Mouse (Mus musculus): Measurements from ENCODE around the gene Kcng1. TPM values are rescaled to one million over a fixed set of nuclear protein-coding genes. Genes with fewer than 3 reads are reported as not detected.

Gene Kcng1
- polyA plus RNA-seq, 1 experiment = not detected

GRCm38 (mm10) chr2:168252639-168253292, 28.8 kb downstream of the Kcng1 start:
- WGBS = 15% methylated on average over 16 of the region's 16 CpGs
- Histone ChIP-seq H3K4me1 (ENCODE audit: control insufficient read depth, insufficient read depth, low read length) (no peaks in the 10 kb centered on the region), H3K27ac (ENCODE audit: insufficient read depth, low read depth, low read length) (no peak overlapping the region), H3K4me3 (ENCODE audit: insufficient read depth, low read depth, low read length) (no peak overlapping the region)
- no peak for TF ChIP-seq POLR2A (IDR thresholded peaks at IDR 0.05; ENCODE audit: insufficient read depth, low read depth, low read length)
- TF ChIP-seq CTCF (IDR thresholded peaks at IDR 0.05; ENCODE audit: insufficient read depth, low read depth, low read length) = peak; percentile 39; the same call in 1 of the 2 replicates

GRCm38 (mm10) chr2:168250270-168250669, 31.3 kb downstream of the Kcng1 start:
- Histone ChIP-seq H3K4me1 (ENCODE audit: control insufficient read depth, insufficient read depth, low read length) (no peaks in the 10 kb centered on the region), H3K27ac (ENCODE audit: insufficient read depth, low read depth, low read length) (no peak overlapping the region), H3K4me3 (ENCODE audit: insufficient read depth, low read depth, low read length) (no peak overlapping the region)
- WGBS = 15% methylated on average over 8 of the region's 8 CpGs
- TF ChIP-seq CTCF (IDR thresholded peaks at IDR 0.05; ENCODE audit: insufficient read depth, low read depth, low read length) (peak; percentile 63), POLR2A (IDR thresholded peaks at IDR 0.05; ENCODE audit: insufficient read depth, low read depth, low read length) (no peak)

GRCm38 (mm10) chr2:168248856-168249245, 32.7 kb downstream of the Kcng1 start:
- no peak overlapping the region for H3K27ac ChIP-seq (ENCODE audit: insufficient read depth, low read depth, low read length)
- 41% methylated on average over 2 of the region's 2 CpGs for whole genome bisulfite sequencing

GRCm38 (mm10) chr2:168248167-168248855, 33.2 kb downstream of the Kcng1 start:
- Histone ChIP-seq H3K4me1 (ENCODE audit: control insufficient read depth, insufficient read depth, low read length) (no peaks in the 10 kb centered on the region), H3K4me3 (ENCODE audit: insufficient read depth, low read depth, low read length) (no peak overlapping the region), H3K27ac (ENCODE audit: insufficient read depth, low read depth, low read length) (no peak overlapping the region)
- 61% methylated on average over 8 of the region's 8 CpGs for WGBS
- TF ChIP-seq CTCF (IDR thresholded peaks at IDR 0.05; ENCODE audit: insufficient read depth, low read depth, low read length) = no peak
- TF ChIP-seq POLR2A (IDR thresholded peaks at IDR 0.05; ENCODE audit: insufficient read depth, low read depth, low read length) = no peak

More at GRCm38 (mm10) chr2:168248856-168249245, 32.7 kb downstream of the Kcng1 start:
- Histone ChIP-seq H3K4me3 (ENCODE audit: insufficient read depth, low read depth, low read length) (no peak overlapping the region), H3K4me1 (ENCODE audit: control insufficient read depth, insufficient read depth, low read length) (no peaks in the 10 kb centered on the region)
- TF ChIP-seq POLR2A (IDR thresholded peaks at IDR 0.05; ENCODE audit: insufficient read depth, low read depth, low read length) = no peak
- no peak for TF ChIP-seq CTCF (IDR thresholded peaks at IDR 0.05; ENCODE audit: insufficient read depth, low read depth, low read length)

GRCm38 (mm10) chr2:168245571-168245970, 36.0 kb downstream of the Kcng1 start:
- TF ChIP-seq CTCF (IDR thresholded peaks at IDR 0.05; ENCODE audit: insufficient read depth, low read depth, low read length) (no peak), POLR2A (IDR thresholded peaks at IDR 0.05; ENCODE audit: insufficient read depth, low read depth, low read length) (no peak)
- H3K27ac ChIP-seq (ENCODE audit: insufficient read depth, low read depth, low read length) = no peak overlapping the region
- 53% methylated on average over 8 of the region's 8 CpGs for WGBS
- no peak overlapping the region for H3K4me3 ChIP-seq (ENCODE audit: insufficient read depth, low read depth, low read length)
- no peaks in the 10 kb centered on the region for H3K4me1 ChIP-seq (ENCODE audit: control insufficient read depth, insufficient read depth, low read length)

- TF ChIP-seq CTCF (IDR thresholded peaks at IDR 0.05; ENCODE audit: insufficient read depth, low read depth, low read length) (no peak), POLR2A (IDR thresholded peaks at IDR 0.05; ENCODE audit: insufficient read depth, low read depth, low read length) (no peak)
- H3K4me3 ChIP-seq (ENCODE audit: insufficient read depth, low read depth, low read length) = no peak overlapping the region
- 80% methylated on average over 4 of the region's 4 CpGs for whole genome bisulfite sequencing
Measured at GRCm38 (mm10) chr2:168243278-168243677, 38.3 kb downstream of the Kcng1 start.

GRCm38 (mm10) chr2:168242841-168243240, 38.7 kb downstream of the Kcng1 start:
- H3K27ac ChIP-seq (ENCODE audit: insufficient read depth, low read depth, low read length) = no peak overlapping the region
- no peaks in the 10 kb centered on the region for H3K4me1 ChIP-seq (ENCODE audit: control insufficient read depth, insufficient read depth, low read length)
- no peak overlapping the region for H3K4me3 ChIP-seq (ENCODE audit: insufficient read depth, low read depth, low read length)
- TF ChIP-seq POLR2A (IDR thresholded peaks at IDR 0.05; ENCODE audit: insufficient read depth, low read depth, low read length) (no peak), CTCF (IDR thresholded peaks at IDR 0.05; ENCODE audit: insufficient read depth, low read depth, low read length) (no peak)

More at GRCm38 (mm10) chr2:168243278-168243677, 38.3 kb downstream of the Kcng1 start:
- Histone ChIP-seq H3K4me1 (ENCODE audit: control insufficient read depth, insufficient read depth, low read length) (no peaks in the 10 kb centered on the region), H3K27ac (ENCODE audit: insufficient read depth, low read depth, low read length) (no peak overlapping the region)

GRCm38 (mm10) chr2:168238335-168238734, 43.2 kb downstream of the Kcng1 start:
- no peak overlapping the region for H3K4me3 ChIP-seq (ENCODE audit: insufficient read depth, low read depth, low read length)
- TF ChIP-seq POLR2A (IDR thresholded peaks at IDR 0.05; ENCODE audit: insufficient read depth, low read depth, low read length) (no peak), CTCF (IDR thresholded peaks at IDR 0.05; ENCODE audit: insufficient read depth, low read depth, low read length) (no peak)
- H3K27ac ChIP-seq (ENCODE audit: insufficient read depth, low read depth, low read length) = no peak overlapping the region
- 89% methylated on average over 4 of the region's 4 CpGs for whole genome bisulfite sequencing
- H3K4me1 ChIP-seq (ENCODE audit: control insufficient read depth, insufficient read depth, low read length) = peaks cover 2% of the 10 kb centered on the region; the same call in 1 of the 2 replicates

GRCm38 (mm10) chr2:168233286-168233685, 48.2 kb downstream of the Kcng1 start:
- TF ChIP-seq POLR2A (IDR thresholded peaks at IDR 0.05; ENCODE audit: insufficient read depth, low read depth, low read length) (no peak), CTCF (IDR thresholded peaks at IDR 0.05; ENCODE audit: insufficient read depth, low read depth, low read length) (no peak)
- Histone ChIP-seq H3K4me3 (ENCODE audit: insufficient read depth, low read depth, low read length) (no peak overlapping the region), H3K27ac (ENCODE audit: insufficient read depth, low read depth, low read length) (no peak overlapping the region), H3K4me1 (ENCODE audit: control insufficient read depth, insufficient read depth, low read length) (peaks cover 16% of the 10 kb centered on the region)
- WGBS = 90% methylated on average over 5 of the region's 5 CpGs
